Mouse (Mus musculus): ENCODE measurements around the gene Klhl32. TPM values are rescaled to one million over a fixed set of nuclear protein-coding genes. Genes with fewer than 3 reads are reported as not detected.
A peak's percentile ranks its signal among the peaks of the same experiment; 100 is the strongest.
"Not testable (repeated sequence)": the region's sequence is repeated elsewhere in the genome, so short reads cannot be mapped to it uniquely, and the experiment has no call there.

Gene Klhl32
- polyA plus RNA-seq, 1 experiment, result 0.07 TPM

DNA sequence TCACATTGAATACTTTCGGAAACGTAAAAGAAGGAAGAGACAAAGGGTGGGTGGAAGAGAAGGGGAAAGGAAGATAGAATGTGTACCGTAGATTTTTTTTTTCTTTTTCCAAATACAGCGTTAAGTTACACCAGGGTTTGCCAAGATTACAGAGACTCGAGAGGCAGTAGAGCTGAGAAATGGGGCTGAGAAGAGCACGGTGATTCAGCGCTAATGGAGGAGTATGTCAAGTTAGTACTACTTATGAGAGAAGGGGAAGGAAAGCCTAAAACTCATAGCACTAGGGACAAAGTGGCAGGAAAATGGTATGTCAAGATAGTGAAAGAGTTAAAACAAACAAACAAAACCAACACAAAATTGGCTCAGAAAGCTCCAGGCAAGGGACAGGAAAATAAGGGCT lies 46.4 kb upstream of the Klhl32 start:
- peaks cover 18% of the 10 kb centered on the region for H3K79me2 ChIP-seq (ENCODE audit: control insufficient read depth, insufficient read depth)
- TF ChIP-seq E2F4 (IDR thresholded peaks at IDR 0.05; ENCODE audit: insufficient read depth) (no peak), SRF (IDR thresholded peaks at IDR 0.05; ENCODE audit: control insufficient read depth, insufficient read length, low read depth) (no peak), USF1 (IDR thresholded peaks at IDR 0.05; ENCODE audit: low read depth) (no peak), MYOG (IDR thresholded peaks at IDR 0.05; ENCODE audit: control insufficient read depth in 1 of 3, insufficient read depth in 1 of 3, insufficient read length in 2 of 3, low read depth in 2 of 3) (no peak), POLR2AphosphoS2 (IDR thresholded peaks at IDR 0.05; ENCODE audit: insufficient read length, low read depth) (no peak), MAX (IDR thresholded peaks at IDR 0.05; ENCODE audit: low read depth) (no peak), MYOD1 (IDR thresholded peaks at IDR 0.05; ENCODE audit: control insufficient read depth in 1 of 3, insufficient read length in 2 of 3, low read depth in 2 of 3) (no peak), POLR2A (IDR thresholded peaks at IDR 0.05; ENCODE audit: insufficient read length, low read depth) (no peak), TCF3 (IDR thresholded peaks at IDR 0.05; ENCODE audit: insufficient read length, low read depth) (no peak), REST (IDR thresholded peaks at IDR 0.05; ENCODE audit: insufficient read depth, insufficient read length) (no peak), TCF12 (IDR thresholded peaks at IDR 0.05; ENCODE audit: insufficient read depth, poor library complexity, severe bottlenecking) (no peak), CEBPB (IDR thresholded peaks at IDR 0.05; ENCODE audit: insufficient read depth, poor library complexity, severe bottlenecking) (no peak)
- H3K36me3 ChIP-seq (ENCODE audit: control insufficient read depth, insufficient read depth), result peaks cover 16% of the 10 kb centered on the region
- H3K27me3 ChIP-seq (ENCODE audit: control insufficient read depth, insufficient read depth, insufficient read length), result no peaks in the 10 kb centered on the region
- H3ac ChIP-seq (ENCODE audit: control insufficient read depth, insufficient read length), result no peak overlapping the region
- peak overlapping the region; percentile 82 for H3K4me3 ChIP-seq
- H3K4me2 ChIP-seq (ENCODE audit: low read depth), result peak overlapping the region; percentile 97

DNA sequence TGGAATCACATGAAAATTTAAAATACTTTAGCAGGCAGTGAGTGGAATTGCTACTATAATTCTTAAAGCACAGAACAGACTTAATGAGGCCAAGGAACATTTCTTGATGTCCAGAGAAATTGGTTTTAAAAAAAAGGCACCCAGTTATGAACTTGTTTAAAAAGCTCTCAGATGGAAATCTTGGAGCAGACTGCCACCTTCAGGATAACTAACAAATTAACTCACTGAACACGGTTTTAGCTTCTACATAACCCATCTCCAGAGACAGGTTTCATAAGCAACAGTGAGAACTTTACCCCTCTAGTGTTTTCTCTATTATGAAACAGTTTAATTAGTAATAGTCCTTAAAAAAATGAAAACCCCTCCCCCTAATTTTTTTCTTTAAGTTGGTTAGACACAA lies 45.9 kb upstream of the Klhl32 start:
- Histone ChIP-seq H3K27me3 (ENCODE audit: control insufficient read depth, insufficient read depth, insufficient read length) (no peaks in the 10 kb centered on the region), H3K36me3 (ENCODE audit: control insufficient read depth, insufficient read depth) (peaks cover 11% of the 10 kb centered on the region), H3K4me3 (peak overlapping the region; percentile 82), H3ac (ENCODE audit: control insufficient read depth, insufficient read length) (no peak overlapping the region), H3K79me2 (ENCODE audit: control insufficient read depth, insufficient read depth) (peaks cover 18% of the 10 kb centered on the region), H3K4me2 (ENCODE audit: low read depth) (peak overlapping the region; percentile 97)
- no peak for TF ChIP-seq TCF3 (IDR thresholded peaks at IDR 0.05; ENCODE audit: insufficient read length, low read depth)
- no peak for TF ChIP-seq REST (IDR thresholded peaks at IDR 0.05; ENCODE audit: insufficient read depth, insufficient read length)
- TF ChIP-seq E2F4 (IDR thresholded peaks at IDR 0.05; ENCODE audit: insufficient read depth), result no peak
- no peak for TF ChIP-seq TCF12 (IDR thresholded peaks at IDR 0.05; ENCODE audit: insufficient read depth, poor library complexity, severe bottlenecking)
- no peak for TF ChIP-seq MYOG (IDR thresholded peaks at IDR 0.05; ENCODE audit: control insufficient read depth in 1 of 3, insufficient read depth in 1 of 3, insufficient read length in 2 of 3, low read depth in 2 of 3)

DNA sequence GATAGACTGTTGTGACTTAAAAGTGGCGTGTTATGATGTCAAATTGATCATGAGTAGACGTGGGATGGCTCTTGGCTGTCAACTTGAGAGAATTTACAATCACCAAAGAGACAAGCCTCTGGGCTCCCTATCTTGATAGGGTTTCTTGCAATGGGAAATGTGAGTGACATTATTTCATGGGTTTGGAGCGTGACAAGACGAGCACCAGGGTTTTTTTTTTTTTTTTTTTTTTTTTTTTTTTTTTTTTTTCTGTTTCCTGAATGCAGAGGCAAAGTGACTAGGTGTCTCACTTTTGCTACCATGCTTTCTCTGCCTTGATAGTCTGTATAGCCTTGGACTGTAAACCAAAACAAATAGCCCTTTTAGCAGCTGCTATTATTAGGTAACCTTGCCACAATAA lies 43.7 kb upstream of the Klhl32 start:
- Histone ChIP-seq H3K4me3 (no peak overlapping the region), H3K79me2 (ENCODE audit: control insufficient read depth, insufficient read depth) (peaks cover 14% of the 10 kb centered on the region), H3K27me3 (ENCODE audit: control insufficient read depth, insufficient read depth, insufficient read length) (no peaks in the 10 kb centered on the region), H3K4me2 (ENCODE audit: low read depth) (no peak overlapping the region), H3K36me3 (ENCODE audit: control insufficient read depth, insufficient read depth) (no peaks in the 10 kb centered on the region), H3ac (ENCODE audit: control insufficient read depth, insufficient read length) (no peak overlapping the region)
- TF ChIP-seq MYOD1 (IDR thresholded peaks at IDR 0.05; ENCODE audit: control insufficient read depth in 1 of 3, insufficient read length in 2 of 3, low read depth in 2 of 3), result no peak
- TF ChIP-seq TCF3 (IDR thresholded peaks at IDR 0.05; ENCODE audit: insufficient read length, low read depth), result no peak
- no peak for TF ChIP-seq USF1 (IDR thresholded peaks at IDR 0.05; ENCODE audit: low read depth)
- no peak for TF ChIP-seq E2F4 (IDR thresholded peaks at IDR 0.05; ENCODE audit: insufficient read depth)
- TF ChIP-seq TCF12 (IDR thresholded peaks at IDR 0.05; ENCODE audit: insufficient read depth, poor library complexity, severe bottlenecking), result no peak
- no peak for TF ChIP-seq POLR2AphosphoS2 (IDR thresholded peaks at IDR 0.05; ENCODE audit: insufficient read length, low read depth)
- TF ChIP-seq MYOG (IDR thresholded peaks at IDR 0.05; ENCODE audit: control insufficient read depth in 1 of 3, insufficient read depth in 1 of 3, insufficient read length in 2 of 3, low read depth in 2 of 3), result no peak
- no peak for TF ChIP-seq SRF (IDR thresholded peaks at IDR 0.05; ENCODE audit: control insufficient read depth, insufficient read length, low read depth)

DNA sequence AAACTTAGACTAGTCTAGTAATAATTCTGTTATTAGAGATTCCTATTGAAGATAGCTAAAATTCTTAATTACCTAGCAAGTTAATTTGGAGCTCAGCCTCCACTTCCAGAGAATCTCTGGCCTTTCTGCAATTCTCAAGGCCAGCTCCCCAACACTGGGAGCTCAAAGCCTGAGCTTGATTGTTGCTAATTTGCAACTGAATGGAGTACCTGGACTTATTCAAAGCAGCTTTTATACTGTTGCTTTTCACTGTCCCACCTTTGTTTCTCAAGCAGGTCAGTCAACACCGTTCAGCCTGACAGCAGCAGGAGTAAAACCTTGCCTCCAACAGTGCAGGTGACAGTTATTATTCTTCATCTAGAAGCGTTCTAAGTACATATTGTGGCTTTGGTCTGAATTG lies 41.4 kb upstream of the Klhl32 start:
- not testable (repeated sequence) for H3K36me3 ChIP-seq (ENCODE audit: control insufficient read depth, insufficient read depth); H3K27me3 ChIP-seq (ENCODE audit: control insufficient read depth, insufficient read depth, insufficient read length); H3K79me2 ChIP-seq (ENCODE audit: control insufficient read depth, insufficient read depth); H3K4me2 ChIP-seq (ENCODE audit: low read depth); H3K4me3 ChIP-seq; H3ac ChIP-seq (ENCODE audit: control insufficient read depth, insufficient read length)

DNA sequence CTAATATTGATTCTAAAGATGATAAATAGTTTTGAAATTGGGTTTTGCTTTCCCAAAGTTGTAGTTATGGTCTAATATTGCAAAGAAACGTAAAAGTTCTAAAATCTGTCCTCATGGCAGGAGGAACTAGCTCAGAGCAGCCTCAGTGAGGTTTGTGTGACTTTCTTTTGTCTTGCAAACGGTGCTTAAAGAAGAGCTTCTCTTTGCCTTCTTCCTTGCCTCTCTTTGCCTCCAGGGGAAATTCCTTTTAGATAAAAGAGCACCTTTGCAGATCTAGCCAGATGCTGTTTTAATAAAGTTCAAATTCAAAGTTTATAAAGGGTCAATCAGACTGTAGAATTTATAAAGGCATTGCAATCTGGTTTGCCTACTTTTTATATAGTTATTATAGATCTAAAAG lies 38.5 kb upstream of the Klhl32 start:
- H3K79me2 ChIP-seq (ENCODE audit: control insufficient read depth, insufficient read depth); H3K36me3 ChIP-seq (ENCODE audit: control insufficient read depth, insufficient read depth); H3ac ChIP-seq (ENCODE audit: control insufficient read depth, insufficient read length); H3K4me2 ChIP-seq (ENCODE audit: low read depth); H3K27me3 ChIP-seq (ENCODE audit: control insufficient read depth, insufficient read depth, insufficient read length); H3K4me3 ChIP-seq: not testable (repeated sequence)

DNA sequence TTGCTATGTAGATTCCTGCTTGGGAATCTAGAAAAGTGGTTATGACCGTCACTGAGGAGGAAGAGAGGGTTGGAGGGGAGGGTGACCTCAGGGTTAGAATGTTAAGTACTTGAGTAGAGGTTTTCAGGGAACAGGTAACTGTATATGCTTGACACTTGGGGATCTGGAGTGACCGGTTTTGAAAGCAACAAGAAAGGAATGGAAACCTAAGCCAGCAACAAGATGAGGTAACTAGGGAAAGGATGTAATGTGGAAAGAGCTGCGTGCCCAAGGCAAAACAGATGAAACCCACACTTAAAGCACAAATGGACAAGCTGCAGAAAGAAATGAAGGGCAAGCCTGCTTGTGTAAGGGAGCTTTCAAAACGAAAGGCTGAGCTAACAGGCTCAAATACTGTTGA lies 18.3 kb upstream of the Klhl32 start:
- TF ChIP-seq E2F4 (IDR thresholded peaks at IDR 0.05; ENCODE audit: insufficient read depth) (no peak), POLR2A (IDR thresholded peaks at IDR 0.05; ENCODE audit: insufficient read length, low read depth) (no peak), SRF (IDR thresholded peaks at IDR 0.05; ENCODE audit: control insufficient read depth, insufficient read length, low read depth) (no peak), TCF3 (IDR thresholded peaks at IDR 0.05; ENCODE audit: insufficient read length, low read depth) (no peak)
- Histone ChIP-seq H3ac (ENCODE audit: control insufficient read depth, insufficient read length) (no peak overlapping the region), H3K4me2 (ENCODE audit: low read depth) (no peak overlapping the region)

More for the DNA sequence above, 18.3 kb upstream of the Klhl32 start:
- H3K4me3 ChIP-seq, result no peak overlapping the region
- H3K36me3 ChIP-seq (ENCODE audit: control insufficient read depth, insufficient read depth), result no peaks in the 10 kb centered on the region
- H3K27me3 ChIP-seq (ENCODE audit: control insufficient read depth, insufficient read depth, insufficient read length), result no peaks in the 10 kb centered on the region
- no peaks in the 10 kb centered on the region for H3K79me2 ChIP-seq (ENCODE audit: control insufficient read depth, insufficient read depth)

All from myocyte (in vitro differentiated cells).